Mouse (Mus musculus): ENCODE data around the gene Cdk6.

DNA sequence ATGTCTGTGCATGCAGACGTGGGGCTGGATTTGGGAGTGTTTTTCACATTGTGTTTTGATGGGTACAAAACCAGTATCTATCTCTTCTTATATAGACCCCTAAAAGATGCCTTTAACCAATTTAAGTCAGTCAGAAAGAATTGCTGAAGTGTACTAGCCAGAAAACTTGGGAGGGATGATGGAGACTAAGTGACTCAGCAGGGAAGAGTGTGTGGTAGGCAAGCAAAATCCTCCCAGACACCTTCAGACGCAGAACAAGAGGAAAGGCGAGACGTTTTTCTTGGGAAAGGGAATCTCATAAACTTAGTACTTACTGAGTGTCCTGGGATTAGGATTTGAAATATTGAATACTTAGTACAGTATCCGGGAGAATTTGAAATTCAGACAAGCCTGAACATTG lies 39.8 kb upstream of the Cdk6 start:
- no peak for TF ChIP-seq MAFK (IDR thresholded peaks at IDR 0.05; ENCODE audit: insufficient read depth, low read depth, low read length)
- no peak for TF ChIP-seq ZC3H11A (IDR thresholded peaks at IDR 0.05; ENCODE audit: borderline replicate concordance, low read depth, low read length)
- no peak for TF ChIP-seq CHD2 (IDR thresholded peaks at IDR 0.05; ENCODE audit: low read depth, low read length)
